Mouse (Mus musculus): ENCODE measurements at regions not wholly inside any gene's neighbourhood (a gene's known extent, or its start where the extent isn't known, plus 50 kb on each side); places are given as distances from the start of the nearest gene placed in this dataset.
"Not testable (repeated sequence)": the region's sequence is repeated elsewhere in the genome, so short reads cannot be mapped to it uniquely, and the experiment has no call there.

DNA sequence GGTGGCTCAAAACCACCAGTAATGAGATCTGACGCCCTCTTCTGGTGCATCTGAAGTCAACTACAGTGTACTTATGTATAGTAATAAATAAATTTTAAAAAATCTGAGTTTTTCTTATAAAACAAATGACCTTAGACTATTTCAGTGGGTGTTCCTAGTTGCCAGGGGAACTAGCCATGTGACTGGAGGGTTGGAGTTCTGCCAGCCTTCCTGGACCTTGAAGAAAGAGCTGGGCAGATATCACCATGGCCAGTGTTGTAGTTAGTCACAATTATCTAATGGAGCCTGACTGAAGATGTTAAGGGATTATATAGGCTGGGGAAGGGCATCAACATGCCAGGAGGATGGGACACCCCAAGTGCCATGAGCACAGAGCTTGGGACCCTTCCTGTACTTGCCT lies 217.2 kb downstream of the Tpra1 start:
- Histone ChIP-seq H3K4me1 (ENCODE audit: control insufficient read depth, insufficient read depth, insufficient read length) (no peaks in the 10 kb centered on the region), H3K27me3 (ENCODE audit: control insufficient read depth, insufficient read depth, low read length) (no peaks in the 10 kb centered on the region), H3K4me3 (ENCODE audit: extremely low read depth, insufficient read depth, insufficient read length) (no peak overlapping the region), H3K36me3 (ENCODE audit: control insufficient read depth, insufficient read depth, low read length) (no peaks in the 10 kb centered on the region), H3K27ac (ENCODE audit: insufficient read depth, low read length) (no peak overlapping the region)
- no peak for DNase-seq (ENCODE audit: low read depth in 1 of 2, low spot score in 2 of 2)
- TF ChIP-seq CTCF (IDR thresholded peaks at IDR 0.05; ENCODE audit: extremely low read depth, insufficient read depth, insufficient read length, insufficient replicate concordance) (no peak), POLR2A (IDR thresholded peaks at IDR 0.05; ENCODE audit: low read depth, low read length) (no peak)
- WGBS: 77% methylated on average over 1 of the region's 1 CpGs

- H3K27ac ChIP-seq (ENCODE audit: insufficient read depth, low read length): no peak overlapping the region
- H3K4me1 ChIP-seq (ENCODE audit: control insufficient read depth, insufficient read depth, insufficient read length): no peaks in the 10 kb centered on the region
- H3K27me3 ChIP-seq (ENCODE audit: control insufficient read depth, insufficient read depth, low read length): no peaks in the 10 kb centered on the region
- H3K36me3 ChIP-seq (ENCODE audit: control insufficient read depth, insufficient read depth, low read length): no peaks in the 10 kb centered on the region
- no peak overlapping the region for H3K4me3 ChIP-seq (ENCODE audit: extremely low read depth, insufficient read depth, insufficient read length)
- TF ChIP-seq POLR2A (IDR thresholded peaks at IDR 0.05; ENCODE audit: low read depth, low read length) (no peak), CTCF (IDR thresholded peaks at IDR 0.05; ENCODE audit: extremely low read depth, insufficient read depth, insufficient read length, insufficient replicate concordance) (no peak)
- WGBS: 77% methylated on average over 4 of the region's 4 CpGs
- no peak for DNase-seq (ENCODE audit: low read depth in 1 of 2, low spot score in 2 of 2)
These were observed 219.1 kb downstream of the Tpra1 start for GRCm38 (mm10) chr6:89121023-89121745.

DNA sequence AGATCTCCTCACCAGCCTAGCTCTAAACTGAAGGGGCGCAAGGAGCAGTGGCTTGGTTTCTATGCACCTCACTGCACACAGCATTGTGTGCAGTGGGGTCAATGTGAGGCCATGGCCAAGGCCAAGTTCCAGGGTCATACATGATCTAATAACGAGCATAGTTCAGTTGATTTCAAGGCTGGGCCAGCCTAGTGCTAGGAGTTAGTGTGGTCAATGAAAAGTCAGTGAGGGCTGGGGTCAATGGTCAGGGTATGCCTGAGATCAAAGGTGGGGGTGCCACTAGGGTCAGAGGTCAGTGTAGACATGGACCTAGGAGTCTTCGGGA lies 219.7 kb downstream of the Tpra1 start:
- 89% methylated on average over 3 of the region's 3 CpGs for WGBS
- no peak for DNase-seq (ENCODE audit: low read depth in 1 of 2, low spot score in 2 of 2)
- Histone ChIP-seq H3K4me3 (ENCODE audit: extremely low read depth, insufficient read depth, insufficient read length) (no peak overlapping the region), H3K36me3 (ENCODE audit: control insufficient read depth, insufficient read depth, low read length) (no peaks in the 10 kb centered on the region), H3K27ac (ENCODE audit: insufficient read depth, low read length) (no peak overlapping the region), H3K4me1 (ENCODE audit: control insufficient read depth, insufficient read depth, insufficient read length) (no peaks in the 10 kb centered on the region), H3K27me3 (ENCODE audit: control insufficient read depth, insufficient read depth, low read length) (no peaks in the 10 kb centered on the region)
- TF ChIP-seq CTCF (IDR thresholded peaks at IDR 0.05; ENCODE audit: extremely low read depth, insufficient read depth, insufficient read length, insufficient replicate concordance): no peak
- no peak for TF ChIP-seq POLR2A (IDR thresholded peaks at IDR 0.05; ENCODE audit: low read depth, low read length)

GRCm38 (mm10) chr6:89125916-89126315 lies 223.9 kb downstream of the Tpra1 start:
- Histone ChIP-seq H3K4me3 (ENCODE audit: extremely low read depth, insufficient read depth, insufficient read length) (no peak overlapping the region), H3K4me1 (ENCODE audit: control insufficient read depth, insufficient read depth, insufficient read length) (no peaks in the 10 kb centered on the region), H3K27me3 (ENCODE audit: control insufficient read depth, insufficient read depth, low read length) (no peaks in the 10 kb centered on the region), H3K36me3 (ENCODE audit: control insufficient read depth, insufficient read depth, low read length) (no peaks in the 10 kb centered on the region), H3K27ac (ENCODE audit: insufficient read depth, low read length) (no peak overlapping the region)
- no peak for DNase-seq (ENCODE audit: low read depth in 1 of 2, low spot score in 2 of 2)
- TF ChIP-seq POLR2A (IDR thresholded peaks at IDR 0.05; ENCODE audit: low read depth, low read length) (no peak), CTCF (IDR thresholded peaks at IDR 0.05; ENCODE audit: extremely low read depth, insufficient read depth, insufficient read length, insufficient replicate concordance) (no peak)
- 56% methylated on average over 9 of the region's 9 CpGs for WGBS

DNA sequence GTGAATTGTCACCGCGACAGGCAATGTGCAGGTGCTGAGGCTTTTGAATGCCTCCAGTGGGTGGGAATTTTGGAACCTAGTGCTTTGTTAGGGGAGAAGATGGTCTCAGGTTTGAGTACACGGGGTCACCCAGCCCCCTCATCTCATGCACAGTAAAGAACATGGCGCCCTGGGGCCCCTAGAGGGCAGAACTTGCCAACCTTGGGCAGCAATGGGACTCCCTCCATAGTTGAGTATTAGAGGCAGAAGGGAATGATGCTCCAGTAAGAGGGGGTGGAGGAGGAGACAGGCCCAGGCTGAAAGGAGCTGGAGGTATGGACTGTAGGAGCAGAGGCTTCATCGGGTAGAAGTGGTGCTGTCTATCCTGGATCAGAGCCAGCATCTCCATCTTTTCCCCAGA lies 226.1 kb downstream of the Tpra1 start:
- H3K36me3 ChIP-seq (ENCODE audit: control insufficient read depth, insufficient read depth, low read length); DNase-seq (ENCODE audit: low read depth in 1 of 2, low spot score in 2 of 2); H3K27me3 ChIP-seq (ENCODE audit: control insufficient read depth, insufficient read depth, low read length); H3K4me1 ChIP-seq (ENCODE audit: control insufficient read depth, insufficient read depth, insufficient read length); H3K27ac ChIP-seq (ENCODE audit: insufficient read depth, low read length); H3K4me3 ChIP-seq (ENCODE audit: extremely low read depth, insufficient read depth, insufficient read length): not testable (repeated sequence)
- WGBS: 59% methylated on average over 5 of the region's 5 CpGs

DNA sequence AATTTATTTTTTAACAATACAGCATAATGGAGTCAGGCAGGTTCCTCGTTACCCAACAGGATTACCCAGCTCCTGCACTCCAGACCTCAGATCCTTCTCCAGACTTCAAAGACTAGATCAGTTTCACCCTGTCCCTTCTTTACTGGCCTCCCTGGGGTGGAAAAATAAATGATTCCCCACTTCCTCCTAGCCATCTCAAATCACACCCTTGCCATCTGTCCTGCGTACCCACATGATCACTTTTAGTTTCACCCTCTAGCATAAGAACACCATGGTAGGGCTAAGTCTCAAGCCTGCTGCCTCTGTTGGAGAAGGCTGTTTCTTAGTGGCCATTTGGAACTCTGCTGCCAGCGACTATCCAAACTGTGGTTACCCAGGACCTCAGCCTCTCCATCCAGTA lies 222.0 kb downstream of the Plxna1 start:
- H3K4me3 ChIP-seq (ENCODE audit: extremely low read depth, insufficient read depth, insufficient read length): no peak overlapping the region
- H3K4me1 ChIP-seq (ENCODE audit: control insufficient read depth, insufficient read depth, insufficient read length): no peaks in the 10 kb centered on the region
- no peaks in the 10 kb centered on the region for H3K36me3 ChIP-seq (ENCODE audit: control insufficient read depth, insufficient read depth, low read length)
- TF ChIP-seq POLR2A (IDR thresholded peaks at IDR 0.05; ENCODE audit: low read depth, low read length) (no peak), CTCF (IDR thresholded peaks at IDR 0.05; ENCODE audit: extremely low read depth, insufficient read depth, insufficient read length, insufficient replicate concordance) (no peak)
- H3K27ac ChIP-seq (ENCODE audit: insufficient read depth, low read length): no peak overlapping the region
- no peaks in the 10 kb centered on the region for H3K27me3 ChIP-seq (ENCODE audit: control insufficient read depth, insufficient read depth, low read length)
- no peak for DNase-seq (ENCODE audit: low read depth in 1 of 2, low spot score in 2 of 2)
- WGBS: 74% methylated on average over 3 of the region's 3 CpGs

- Histone ChIP-seq H3K27me3 (ENCODE audit: control insufficient read depth, insufficient read depth, low read length) (no peaks in the 10 kb centered on the region), H3K4me1 (ENCODE audit: control insufficient read depth, insufficient read depth, insufficient read length) (no peaks in the 10 kb centered on the region), H3K27ac (ENCODE audit: insufficient read depth, low read length) (no peak overlapping the region), H3K4me3 (ENCODE audit: extremely low read depth, insufficient read depth, insufficient read length) (no peak overlapping the region), H3K36me3 (ENCODE audit: control insufficient read depth, insufficient read depth, low read length) (no peaks in the 10 kb centered on the region)
- no peak for DNase-seq (ENCODE audit: low read depth in 1 of 2, low spot score in 2 of 2)
- TF ChIP-seq CTCF (IDR thresholded peaks at IDR 0.05; ENCODE audit: extremely low read depth, insufficient read depth, insufficient read length, insufficient replicate concordance) (no peak), POLR2A (IDR thresholded peaks at IDR 0.05; ENCODE audit: low read depth, low read length) (no peak)
- 87% methylated on average over 11 of the region's 11 CpGs for WGBS
These were observed 209.3 kb downstream of the Plxna1 start for GRCm38 (mm10) chr6:89153027-89153662.

All from spleen, adult 2 months (tissue).